Mouse (Mus musculus) embryonic facial prominence, embryonic 10.5 days (tissue): ENCODE measurements around the gene Pkd2l1. TPM values are rescaled to one million over a fixed set of nuclear protein-coding genes. Genes with fewer than 3 reads are reported as not detected.

Experiments
- DNase-seq: peaks from one replicate; pipeline ENCODE4 v3.0.0-alpha.2; 2017; ENCODE audit warnings: low spot score
- H3K27ac ChIP-seq: fragments of 300-500 bp; sonication (generic); replicated peaks from 2 replicates; pipeline ENCODE4 v1.5.1; 2016; ENCODE audit warnings: mild to moderate bottlenecking
- H3K27me3 ChIP-seq: fragments of 300-500 bp; sonication (generic); replicated peaks from 2 replicates; pipeline ENCODE4 v1.6.1; 2016; ENCODE audit warnings: low read depth, mild to moderate bottlenecking; ENCODE audit not compliant: poor library complexity, severe bottlenecking
- H3K36me3 ChIP-seq: fragments of 300-500 bp; sonication (generic); replicated peaks from 2 replicates; pipeline ENCODE4 v1.6.1; 2016; ENCODE audit warnings: mild to moderate bottlenecking, moderate library complexity
- H3K4me1 ChIP-seq: fragments of 300-500 bp; sonication (generic); 2 replicates; pipeline ENCODE4 v1.6.1; 2016
- H3K4me3 ChIP-seq: fragments of 300-500 bp; sonication (generic); 2 replicates; pipeline ENCODE4 v1.5.1; 2016; ENCODE audit warnings: mild to moderate bottlenecking, moderate library complexity
- H3K9me3 ChIP-seq: fragments of 300-500 bp; sonication (generic); 2 replicates; pipeline ENCODE4 v1.6.1; 2016; ENCODE audit warnings: mild to moderate bottlenecking
- WGBS: fragments of 180-500 bp; shearing (Covaris S2); methylation state at CpG from one replicate; pipeline ENCODE4 v1.1.7; 2016; 5-methylcytosine and 5-hydroxymethylcytosine counted together
- polyA plus RNA-seq: library from polyadenylated mRNA; unstranded; fragments of >200 nt; fragmentation: Nextera tagmentation; extraction: Ambion mirVana; gene quantifications from 2 replicates; pipeline ENCODE4 v1.2.1, GENCODE M21; 2016

Gene Pkd2l1
- polyA plus RNA-seq, result 0.07 and 0.19 TPM in 2 replicates

- DNase-seq, result no peak
- Histone ChIP-seq H3K4me1 (peaks cover 14% of the 10 kb centered on the region), H3K27me3 (no peaks in the 10 kb centered on the region), H3K36me3 (no peaks in the 10 kb centered on the region), H3K4me3 (no peak within 1 kb of the TSS), H3K27ac (no peak within 1 kb of the TSS), H3K9me3 (no peaks in the 10 kb centered on the region)
- 55% methylated on average over 3 of the region's 3 CpGs for WGBS
Observed at GRCm38 (mm10) chr19:44192342-44192741, at the start of gene Pkd2l1. TSS of gene Pkd2l1 (minus strand) at chr19:44192442.

GRCm38 (mm10) chr19:44238906-44239305, 46.7 kb upstream of the Pkd2l1 start:
- H3K4me1 ChIP-seq, result peaks cover 9% of the 10 kb centered on the region

GRCm38 (mm10) chr19:44237471-44238006, 45.3 kb upstream of the Pkd2l1 start:
- H3K4me3 ChIP-seq, result peak overlapping the region; percentile 43; the same call in 1 of the 2 replicates
- WGBS, result 21% methylated on average over 19 of the region's 19 CpGs
- peaks cover 9% of the 10 kb centered on the region for H3K4me1 ChIP-seq
- peak; percentile 54 for DNase-seq
- H3K27me3 ChIP-seq, result no peaks in the 10 kb centered on the region
- no peaks in the 10 kb centered on the region for H3K9me3 ChIP-seq
- no peaks in the 10 kb centered on the region for H3K36me3 ChIP-seq
- H3K27ac ChIP-seq, result no peak overlapping the region

More at GRCm38 (mm10) chr19:44238906-44239305, 46.7 kb upstream of the Pkd2l1 start:
- Histone ChIP-seq H3K27me3 (no peaks in the 10 kb centered on the region), H3K4me3 (no peak overlapping the region), H3K9me3 (no peaks in the 10 kb centered on the region), H3K36me3 (no peaks in the 10 kb centered on the region), H3K27ac (no peak overlapping the region)
- WGBS, result 75% methylated on average over 2 of the region's 2 CpGs
- DNase-seq, result no peak

GRCm38 (mm10) chr19:44231608-44232151, 39.4 kb upstream of the Pkd2l1 start:
- H3K4me1 ChIP-seq, result no peaks in the 10 kb centered on the region
- no peak overlapping the region for H3K27ac ChIP-seq
- no peaks in the 10 kb centered on the region for H3K36me3 ChIP-seq
- no peaks in the 10 kb centered on the region for H3K9me3 ChIP-seq
- DNase-seq, result no peak
- 89% methylated on average over 4 of the region's 4 CpGs for WGBS
- no peak overlapping the region for H3K4me3 ChIP-seq
- no peaks in the 10 kb centered on the region for H3K27me3 ChIP-seq

- no peak overlapping the region for H3K27ac ChIP-seq
- no peak for DNase-seq
- 75% methylated on average over 3 of the region's 3 CpGs for WGBS
Observed at GRCm38 (mm10) chr19:44230212-44230611, 38.0 kb upstream of the Pkd2l1 start.

GRCm38 (mm10) chr19:44229776-44230175, 37.5 kb upstream of the Pkd2l1 start:
- WGBS, result 74% methylated on average over 2 of the region's 2 CpGs
- Histone ChIP-seq H3K9me3 (no peaks in the 10 kb centered on the region), H3K36me3 (no peaks in the 10 kb centered on the region), H3K4me3 (no peak overlapping the region), H3K27ac (no peak overlapping the region), H3K27me3 (no peaks in the 10 kb centered on the region), H3K4me1 (no peaks in the 10 kb centered on the region)
- DNase-seq, result no peak

More at GRCm38 (mm10) chr19:44230212-44230611, 38.0 kb upstream of the Pkd2l1 start:
- no peaks in the 10 kb centered on the region for H3K36me3 ChIP-seq
- no peaks in the 10 kb centered on the region for H3K4me1 ChIP-seq
- H3K4me3 ChIP-seq, result no peak overlapping the region
- no peaks in the 10 kb centered on the region for H3K9me3 ChIP-seq
- H3K27me3 ChIP-seq, result no peaks in the 10 kb centered on the region

GRCm38 (mm10) chr19:44225728-44226127, 33.5 kb upstream of the Pkd2l1 start:
- Histone ChIP-seq H3K27me3 (no peaks in the 10 kb centered on the region), H3K4me3 (no peak overlapping the region), H3K9me3 (no peaks in the 10 kb centered on the region), H3K36me3 (no peaks in the 10 kb centered on the region), H3K4me1 (no peaks in the 10 kb centered on the region), H3K27ac (no peak overlapping the region)
- 92% methylated on average over 5 of the region's 5 CpGs for WGBS
- DNase-seq, result no peak

- DNase-seq, result no peak
- 75% methylated on average over 3 of the region's 3 CpGs for WGBS
- 0 out of 2 replicates have a peak, but pooled peaks cover 5% of the 10 kb centered on the region for H3K27me3 ChIP-seq
- no peaks in the 10 kb centered on the region for H3K9me3 ChIP-seq
- H3K4me1 ChIP-seq, result no peaks in the 10 kb centered on the region
- no peaks in the 10 kb centered on the region for H3K36me3 ChIP-seq
- H3K27ac ChIP-seq, result no peak overlapping the region
- H3K4me3 ChIP-seq, result no peak overlapping the region
Observed at GRCm38 (mm10) chr19:44217958-44218525, 25.8 kb upstream of the Pkd2l1 start.

- DNase-seq, result no peak
- Histone ChIP-seq H3K27me3 (0 out of 2 replicates have a peak, but pooled peaks cover 5% of the 10 kb centered on the region), H3K27ac (no peak overlapping the region), H3K36me3 (no peaks in the 10 kb centered on the region), H3K9me3 (no peaks in the 10 kb centered on the region), H3K4me1 (no peaks in the 10 kb centered on the region), H3K4me3 (no peak overlapping the region)
- 78% methylated on average over 12 of the region's 12 CpGs for WGBS
Observed at GRCm38 (mm10) chr19:44215255-44215654, 23.0 kb upstream of the Pkd2l1 start.

- Histone ChIP-seq H3K9me3 (no peaks in the 10 kb centered on the region), H3K4me1 (no peaks in the 10 kb centered on the region), H3K27ac (no peak overlapping the region), H3K4me3 (no peak overlapping the region), H3K27me3 (no peaks in the 10 kb centered on the region), H3K36me3 (no peaks in the 10 kb centered on the region)
- no peak for DNase-seq
- 76% methylated on average over 2 of the region's 2 CpGs for WGBS
Observed at GRCm38 (mm10) chr19:44207079-44207478, 14.8 kb upstream of the Pkd2l1 start.

GRCm38 (mm10) chr19:44203015-44203564, 10.8 kb upstream of the Pkd2l1 start, which contains the start of gene Scd3:
TSS of gene Scd3 (plus strand) at chr19:44203269.
- Histone ChIP-seq H3K4me1 (no peaks in the 10 kb centered on the region), H3K9me3 (no peaks in the 10 kb centered on the region), H3K27ac (no peak within 1 kb of the TSS), H3K27me3 (no peaks in the 10 kb centered on the region), H3K4me3 (no peak within 1 kb of the TSS), H3K36me3 (no peaks in the 10 kb centered on the region)
- no peak for DNase-seq
- WGBS, result 95% methylated on average over 9 of the region's 9 CpGs

- H3K27me3 ChIP-seq, result no peaks in the 10 kb centered on the region
- DNase-seq, result no peak
- no peaks in the 10 kb centered on the region for H3K4me1 ChIP-seq
- no peaks in the 10 kb centered on the region for H3K9me3 ChIP-seq
- H3K27ac ChIP-seq, result no peak overlapping the region
- no peak overlapping the region for H3K4me3 ChIP-seq
- no peaks in the 10 kb centered on the region for H3K36me3 ChIP-seq
- WGBS, result 80% methylated on average over 2 of the region's 2 CpGs
Observed at GRCm38 (mm10) chr19:44198964-44199363, 6.7 kb upstream of the Pkd2l1 start.

- Histone ChIP-seq H3K27me3 (no peaks in the 10 kb centered on the region), H3K4me3 (no peak overlapping the region), H3K27ac (no peak overlapping the region), H3K4me1 (no peaks in the 10 kb centered on the region), H3K36me3 (no peaks in the 10 kb centered on the region), H3K9me3 (no peaks in the 10 kb centered on the region)
- 88% methylated on average over 6 of the region's 6 CpGs for WGBS
- no peak for DNase-seq
Observed at GRCm38 (mm10) chr19:44198494-44198893, 6.3 kb upstream of the Pkd2l1 start.
